Mouse (Mus musculus) c-Kit-positive CD71-positive TER-119-negative erythroid progenitor cells, embryonic 14.5 days (primary cell): ENCODE data around the gene Rhoc.
"Not testable (repeated sequence)": the region's sequence is repeated elsewhere in the genome, so short reads cannot be mapped to it uniquely, and the experiment has no call there.

Experiments
- DNase-seq: peaks from one replicate; pipeline ENCODE4 v3.0.0-alpha.2; 2013; ENCODE audit warnings: low read depth

The Rhoc gene

GRCm38 (mm10) chr3:104788075-104788474 lies at the start of gene Rhoc:
Gene Rhoc, plus strand, starts transcription at chr3:104788375.
- no peak for DNase-seq

- no peak for DNase-seq
Observed at GRCm38 (mm10) chr3:104741954-104742353, 46.2 kb upstream of the Rhoc start.

- no peak for DNase-seq
Observed at GRCm38 (mm10) chr3:104743161-104743560, 45.0 kb upstream of the Rhoc start.

GRCm38 (mm10) chr3:104743864-104744263 lies 44.3 kb upstream of the Rhoc start:
- no peak for DNase-seq

- not testable (repeated sequence) for DNase-seq
Observed at GRCm38 (mm10) chr3:104752845-104753244, 35.3 kb upstream of the Rhoc start.

GRCm38 (mm10) chr3:104758406-104758805 lies 29.8 kb upstream of the Rhoc start:
- DNase-seq, result peak; percentile 53

GRCm38 (mm10) chr3:104758869-104759268 lies 29.3 kb upstream of the Rhoc start:
- no peak for DNase-seq

GRCm38 (mm10) chr3:104762103-104762863 lies 25.9 kb upstream of the Rhoc start:
- not testable (repeated sequence) for DNase-seq

GRCm38 (mm10) chr3:104765021-104765420 lies 23.2 kb upstream of the Rhoc start:
- DNase-seq, result no peak

GRCm38 (mm10) chr3:104767141-104767540 lies 21.0 kb upstream of the Rhoc start:
- no peak for DNase-seq

GRCm38 (mm10) chr3:104767716-104768115 lies 20.5 kb upstream of the Rhoc start:
- no peak for DNase-seq

GRCm38 (mm10) chr3:104769135-104769534 lies 19.0 kb upstream of the Rhoc start:
- no peak for DNase-seq

GRCm38 (mm10) chr3:104770035-104770434 lies 18.1 kb upstream of the Rhoc start:
- DNase-seq, result no peak

GRCm38 (mm10) chr3:104770918-104771317 lies 17.3 kb upstream of the Rhoc start:
- DNase-seq, result no peak

GRCm38 (mm10) chr3:104771460-104771859 lies 16.7 kb upstream of the Rhoc start:
- DNase-seq, result no peak

- no peak for DNase-seq
Observed at GRCm38 (mm10) chr3:104773301-104773700, 14.9 kb upstream of the Rhoc start.

GRCm38 (mm10) chr3:104777342-104777741 lies 10.8 kb upstream of the Rhoc start:
- DNase-seq, result no peak

GRCm38 (mm10) chr3:104779949-104780348 lies 8.2 kb upstream of the Rhoc start:
- no peak for DNase-seq

- no peak for DNase-seq
Observed at GRCm38 (mm10) chr3:104780561-104781420, 7.4 kb upstream of the Rhoc start, which contains the start of gene Ppm1j. Gene Ppm1j, plus strand, starts transcription at chr3:104781056.

GRCm38 (mm10) chr3:104781471-104781903 lies 6.7 kb upstream of the Rhoc start, which contains the start of gene Fam19a3:
Gene Fam19a3, minus strand, starts transcription at chr3:104781840.
- no peak for DNase-seq

GRCm38 (mm10) chr3:104782061-104782681 lies 6.0 kb upstream of the Rhoc start:
- no peak for DNase-seq

- DNase-seq, result no peak
Observed at GRCm38 (mm10) chr3:104783971-104784500, 4.1 kb upstream of the Rhoc start.
